Mouse (Mus musculus) stomach, embryonic 14.5 days (tissue): Measurements from ENCODE around the gene Zup1. TPM values are rescaled to one million over a fixed set of nuclear protein-coding genes. Genes with fewer than 3 reads are reported as not detected.

Source experiments
- polyA plus RNA-seq: library from polyadenylated mRNA; unstranded; fragments of >200 nt; fragmentation: Nextera tagmentation; extraction: Ambion mirVana; gene quantifications from 2 replicates; pipeline ENCODE4 v1.2.1, GENCODE M21; 2014

Zup1 gene
- polyA plus RNA-seq, 1 experiment from 2014 or later, result 25.9 TPM

Other genes starting within 250 kb of the Zup1 start
- gene Sult3a2, start 164.6 kb downstream of the Zup1 start, polyA plus RNA-seq, result not detected in 2 replicates
- not detected in 2 replicates for gene Sult3a1, start 93.5 kb downstream of the Zup1 start, polyA plus RNA-seq
- 0.14 TPM in 1 of 2 replicates, not detected in the other for gene Rsph4a, start 46.2 kb downstream of the Zup1 start, polyA plus RNA-seq
- gene Rwdd1, start 68.4 kb upstream of the Zup1 start, polyA plus RNA-seq, result 134 and 137 TPM in 2 replicates
- not detected in 2 replicates for gene Trappc3l, start 86.3 kb upstream of the Zup1 start, polyA plus RNA-seq
- gene Calhm4, start 93.0 kb upstream of the Zup1 start, polyA plus RNA-seq, result not detected in 2 replicates
- gene Calhm5, start 145.2 kb upstream of the Zup1 start, polyA plus RNA-seq, result 0.76 and 0.95 TPM in 2 replicates
- 1.1 and 2.3 TPM in 2 replicates for gene Calhm6, start 176.7 kb upstream of the Zup1 start, polyA plus RNA-seq